Mouse (Mus musculus): ENCODE measurements around the gene Rassf3. TPM values are rescaled to one million over a fixed set of nuclear protein-coding genes. Genes with fewer than 3 reads are reported as not detected.

The Rassf3 gene
- polyA plus RNA-seq, 1 experiment from 2014 or later: 13.3 TPM

GRCm38 (mm10) chr10:121367780-121368179, 108.4 kb downstream of the Rassf3 start:
- Histone ChIP-seq H3K27me3 (ENCODE audit: control insufficient read depth, insufficient read depth, low read depth, low read length) (no peaks in the 10 kb centered on the region), H3K9me3 (replicated peaks; ENCODE audit: control insufficient read depth, low read length) (no peaks in the 10 kb centered on the region), H3K36me3 (ENCODE audit: control insufficient read depth, insufficient read depth) (peaks cover 3% of the 10 kb centered on the region; the same call in 1 of the 2 replicates), H3K4me3 (ENCODE audit: low read depth, low read length) (no peak overlapping the region), H3K4me2 (ENCODE audit: low read depth, low read length) (no peak overlapping the region), H3K4me1 (ENCODE audit: control insufficient read depth, low read depth, low read length) (peaks cover 23% of the 10 kb centered on the region), H3K27ac (ENCODE audit: low read length) (no peak overlapping the region), H3K9ac (ENCODE audit: low read depth, low read length) (no peak overlapping the region)
- WGBS (ENCODE audit: insufficient replicate concordance): 70% methylated on average over 9 of the region's 9 CpGs
- ATAC-seq (ENCODE audit: low read depth): no peak

DNA sequence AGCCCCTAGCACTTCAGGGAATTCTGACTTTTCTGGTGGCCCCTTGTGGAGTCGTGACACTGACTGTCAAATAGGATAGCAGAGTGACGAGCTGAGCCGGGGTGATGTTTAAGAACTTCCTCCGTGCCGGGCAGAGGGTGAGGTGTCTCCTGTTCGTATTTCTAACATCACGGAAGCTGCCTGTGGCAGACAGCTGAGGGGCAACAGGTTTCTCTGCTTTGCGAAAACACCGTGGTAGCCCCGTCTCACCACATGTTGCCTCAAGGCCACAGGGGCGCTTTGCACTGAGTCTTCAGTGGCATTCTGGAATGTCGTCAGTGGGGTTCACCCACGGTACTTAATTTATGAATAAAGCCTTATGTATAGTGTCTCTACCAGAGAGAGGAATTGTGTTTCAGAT, 108.9 kb downstream of the Rassf3 start:
- no peaks in the 10 kb centered on the region for H3K9me3 ChIP-seq (replicated peaks; ENCODE audit: control insufficient read depth, low read length)
- WGBS (ENCODE audit: insufficient replicate concordance): 67% methylated on average over 13 of the region's 13 CpGs

DNA sequence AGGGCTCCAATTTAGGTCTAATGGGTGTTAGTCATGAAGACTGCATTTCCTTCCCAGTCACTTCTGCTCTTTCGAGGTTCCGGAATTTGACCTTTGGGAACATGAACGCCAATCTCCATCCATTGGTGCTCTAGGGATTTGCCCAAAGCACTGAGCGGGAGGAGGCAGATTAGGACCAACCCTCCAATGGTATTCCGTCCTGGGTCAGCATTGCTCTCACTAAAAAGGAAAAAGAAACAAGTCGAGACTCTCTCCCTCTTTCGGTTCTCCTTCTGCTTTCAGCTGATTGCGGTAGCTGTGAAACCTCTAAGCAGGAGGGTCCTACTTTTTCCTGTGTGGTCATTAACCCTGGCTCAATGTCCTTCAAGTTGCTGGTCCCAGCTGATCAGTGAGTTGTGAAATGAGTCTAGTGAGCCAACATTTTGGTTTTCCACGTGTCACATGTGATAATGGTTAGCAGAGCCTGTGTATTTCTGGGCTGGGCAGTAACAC, 110.3 kb downstream of the Rassf3 start:
- no peaks in the 10 kb centered on the region for H3K9me3 ChIP-seq (replicated peaks; ENCODE audit: control insufficient read depth, low read length)
- peaks cover 3% of the 10 kb centered on the region; the same call in 1 of the 2 replicates for H3K36me3 ChIP-seq (ENCODE audit: control insufficient read depth, insufficient read depth)
- peak overlapping the region; percentile 81 for H3K9ac ChIP-seq (ENCODE audit: low read depth, low read length)
- peaks cover 23% of the 10 kb centered on the region for H3K4me1 ChIP-seq (ENCODE audit: control insufficient read depth, low read depth, low read length)
- 4% methylated on average over 9 of the region's 9 CpGs for WGBS (ENCODE audit: insufficient replicate concordance)
- ATAC-seq (ENCODE audit: low read depth): 0 out of 2 replicates have a peak, but pooled peaks have one; percentile 7
- peak overlapping the region; percentile 80 for H3K27ac ChIP-seq (ENCODE audit: low read length)
- peak overlapping the region; percentile 88 for H3K4me3 ChIP-seq (ENCODE audit: low read depth, low read length)
- peak overlapping the region; percentile 99 for H3K4me2 ChIP-seq (ENCODE audit: low read depth, low read length)
- no peaks in the 10 kb centered on the region for H3K27me3 ChIP-seq (ENCODE audit: control insufficient read depth, insufficient read depth, low read depth, low read length)

More for the DNA sequence above, 108.9 kb downstream of the Rassf3 start:
- Histone ChIP-seq H3K9ac (ENCODE audit: low read depth, low read length) (no peak overlapping the region), H3K4me1 (ENCODE audit: control insufficient read depth, low read depth, low read length) (peaks cover 23% of the 10 kb centered on the region), H3K27me3 (ENCODE audit: control insufficient read depth, insufficient read depth, low read depth, low read length) (no peaks in the 10 kb centered on the region), H3K4me2 (ENCODE audit: low read depth, low read length) (no peak overlapping the region), H3K4me3 (ENCODE audit: low read depth, low read length) (no peak overlapping the region), H3K27ac (ENCODE audit: low read length) (no peak overlapping the region), H3K36me3 (ENCODE audit: control insufficient read depth, insufficient read depth) (peaks cover 3% of the 10 kb centered on the region; the same call in 1 of the 2 replicates)
- no peak for ATAC-seq (ENCODE audit: low read depth)

- H3K4me2 ChIP-seq (ENCODE audit: low read depth, low read length): peak within 1 kb of the TSS; percentile 99
These were observed 111.2 kb downstream of the Rassf3 start, which contains the start of gene Gns for GRCm38 (mm10) chr10:121364801-121365564. Gns (plus strand) TSS chr10:121365090.

GRCm38 (mm10) chr10:121364306-121364705, 111.8 kb downstream of the Rassf3 start:
- H3K9me3 ChIP-seq (replicated peaks; ENCODE audit: control insufficient read depth, low read length): no peaks in the 10 kb centered on the region
- H3K4me1 ChIP-seq (ENCODE audit: control insufficient read depth, low read depth, low read length): peaks cover 23% of the 10 kb centered on the region
- H3K9ac ChIP-seq (ENCODE audit: low read depth, low read length): peak overlapping the region; percentile 54
- H3K4me3 ChIP-seq (ENCODE audit: low read depth, low read length): peak overlapping the region; percentile 88
- no peak for ATAC-seq (ENCODE audit: low read depth)
- H3K4me2 ChIP-seq (ENCODE audit: low read depth, low read length): peak overlapping the region; percentile 99
- no peak overlapping the region for H3K27ac ChIP-seq (ENCODE audit: low read length)
- WGBS (ENCODE audit: insufficient replicate concordance): 22% methylated on average over 15 of the region's 15 CpGs
- no peaks in the 10 kb centered on the region for H3K36me3 ChIP-seq (ENCODE audit: control insufficient read depth, insufficient read depth)
- H3K27me3 ChIP-seq (ENCODE audit: control insufficient read depth, insufficient read depth, low read depth, low read length): no peaks in the 10 kb centered on the region

More at GRCm38 (mm10) chr10:121364801-121365564, 111.2 kb downstream of the Rassf3 start, which contains the start of gene Gns:
- H3K27ac ChIP-seq (ENCODE audit: low read length): peak within 1 kb of the TSS; percentile 80
- peak within 1 kb of the TSS; percentile 81 for H3K9ac ChIP-seq (ENCODE audit: low read depth, low read length)
- ATAC-seq (ENCODE audit: low read depth): peak; percentile 92
- peak within 1 kb of the TSS; percentile 88 for H3K4me3 ChIP-seq (ENCODE audit: low read depth, low read length)
- no peaks in the 10 kb centered on the region for H3K27me3 ChIP-seq (ENCODE audit: control insufficient read depth, insufficient read depth, low read depth, low read length)
- peaks cover 23% of the 10 kb centered on the region for H3K4me1 ChIP-seq (ENCODE audit: control insufficient read depth, low read depth, low read length)
- H3K9me3 ChIP-seq (replicated peaks; ENCODE audit: control insufficient read depth, low read length): no peaks in the 10 kb centered on the region
- no peaks in the 10 kb centered on the region for H3K36me3 ChIP-seq (ENCODE audit: control insufficient read depth, insufficient read depth)
- WGBS (ENCODE audit: insufficient replicate concordance): under 1% methylated on average over 64 of the region's 72 CpGs

GRCm38 (mm10) chr10:121363201-121363600, 112.9 kb downstream of the Rassf3 start:
- no peak for ATAC-seq (ENCODE audit: low read depth)
- Histone ChIP-seq H3K4me3 (ENCODE audit: low read depth, low read length) (no peak overlapping the region), H3K9me3 (replicated peaks; ENCODE audit: control insufficient read depth, low read length) (no peaks in the 10 kb centered on the region), H3K9ac (ENCODE audit: low read depth, low read length) (no peak overlapping the region), H3K36me3 (ENCODE audit: control insufficient read depth, insufficient read depth) (no peaks in the 10 kb centered on the region), H3K27ac (ENCODE audit: low read length) (no peak overlapping the region), H3K4me2 (ENCODE audit: low read depth, low read length) (no peak overlapping the region), H3K27me3 (ENCODE audit: control insufficient read depth, insufficient read depth, low read depth, low read length) (no peaks in the 10 kb centered on the region), H3K4me1 (ENCODE audit: control insufficient read depth, low read depth, low read length) (peaks cover 17% of the 10 kb centered on the region)
- WGBS (ENCODE audit: insufficient replicate concordance): 63% methylated on average over 8 of the region's 8 CpGs

- H3K27me3 ChIP-seq (ENCODE audit: control insufficient read depth, insufficient read depth, low read depth, low read length): no peaks in the 10 kb centered on the region
- no peaks in the 10 kb centered on the region for H3K9me3 ChIP-seq (replicated peaks; ENCODE audit: control insufficient read depth, low read length)
- no peak overlapping the region for H3K9ac ChIP-seq (ENCODE audit: low read depth, low read length)
- H3K36me3 ChIP-seq (ENCODE audit: control insufficient read depth, insufficient read depth): no peaks in the 10 kb centered on the region
- no peak for ATAC-seq (ENCODE audit: low read depth)
- no peak overlapping the region for H3K27ac ChIP-seq (ENCODE audit: low read length)
- no peak overlapping the region for H3K4me2 ChIP-seq (ENCODE audit: low read depth, low read length)
- H3K4me3 ChIP-seq (ENCODE audit: low read depth, low read length): no peak overlapping the region
- H3K4me1 ChIP-seq (ENCODE audit: control insufficient read depth, low read depth, low read length): peaks cover 7% of the 10 kb centered on the region
- WGBS (ENCODE audit: insufficient replicate concordance): 77% methylated on average over 2 of the region's 2 CpGs
These were observed 115.8 kb downstream of the Rassf3 start for GRCm38 (mm10) chr10:121360358-121360757.
